Mouse (Mus musculus) CD4-positive naive resting alpha-beta T cell, adult 76 days (primary cell): ENCODE measurements around the gene Psma4. TPM values are rescaled to one million over a fixed set of nuclear protein-coding genes. Genes with fewer than 3 reads are reported as not detected.

Experiments
- total RNA-seq: library from RNA; stranded (reverse); gene quantifications from one replicate; pipeline ENCODE4 v1.2.4, GENCODE M21; 2023

The Psma4 gene
- total RNA-seq, result 91.9 TPM

GRCm38 (mm10) chr9:54950575-54951321, at the start of gene Psma4, which contains the start of gene AY074887:
TSS of gene Psma4 (plus strand) at chr9:54950790.
TSS of gene AY074887 (minus strand) at chr9:54950998.

GRCm38 (mm10) chr9:54917010-54917677, 33.4 kb upstream of the Psma4 start, which contains the start of gene Hykk:
TSS of gene Hykk (plus strand) at chr9:54917283.

GRCm38 (mm10) chr9:54980674-54981073, 30.1 kb downstream of the Psma4 start, which contains the start of gene Chrna5:
TSS of gene Chrna5 (plus strand) at chr9:54980880.

Other genes with a start within 250 kb of the Psma4 start
- 48.1 TPM for gene Wdr61, start 216.3 kb upstream of the Psma4 start, total RNA-seq
- gene Crabp1, start 186.0 kb upstream of the Psma4 start, total RNA-seq, result not detected
- 41.0 TPM for gene Ireb2, start 87.0 kb upstream of the Psma4 start, total RNA-seq
- 1.0 TPM for gene Hykk, start 33.5 kb upstream of the Psma4 start, total RNA-seq
- not detected for gene AY074887, start 208 bp downstream of the Psma4 start, total RNA-seq
- gene Chrna5, start 30.1 kb downstream of the Psma4 start, total RNA-seq, result not detected
- not detected for gene Chrna3, start 75.8 kb downstream of the Psma4 start, total RNA-seq
- not detected for gene Chrnb4, start 98.0 kb downstream of the Psma4 start, total RNA-seq
- 27.5 TPM for gene Ube2q2, start 198.1 kb downstream of the Psma4 start, total RNA-seq